Mouse (Mus musculus) left cerebral cortex, adult 18-20 months (tissue): ENCODE data around the gene Hpn. TPM values are rescaled to one million over a fixed set of nuclear protein-coding genes. Genes with fewer than 3 reads are reported as not detected.

Source experiments
- DNase-seq, 2 experiments: peaks; one replicate each; pipeline ENCODE4 v3.0.0; 2021 to 2022; ENCODE audit warnings: low spot score in 2 of 2, mixed read lengths in 1 of 2
- long read RNA-seq, 2 experiments: library from polyadenylated mRNA; stranded (forward); transcript quantifications; one replicate each; pipeline ENCODE4 v2.0.0; 2021
- total RNA-seq, 2 experiments: library from RNA; stranded (reverse); gene quantifications; 2 replicates each; pipeline ENCODE4 v1.2.3; 2021

Gene Hpn
- 1 to 10 TPM; 4.6 to 4.8 TPM for total RNA-seq
- long read RNA-seq, experiment 1, partial matches to known transcripts: 1 of 2 reads
- long read RNA-seq, experiment 1, other reads (novel, unspliced or antisense): 1 of 2 reads
- long read RNA-seq, experiment 2, partial matches to known transcripts: 0 of 1 reads
- long read RNA-seq, experiment 2, other reads (novel, unspliced or antisense): 1 of 1 reads

DNA sequence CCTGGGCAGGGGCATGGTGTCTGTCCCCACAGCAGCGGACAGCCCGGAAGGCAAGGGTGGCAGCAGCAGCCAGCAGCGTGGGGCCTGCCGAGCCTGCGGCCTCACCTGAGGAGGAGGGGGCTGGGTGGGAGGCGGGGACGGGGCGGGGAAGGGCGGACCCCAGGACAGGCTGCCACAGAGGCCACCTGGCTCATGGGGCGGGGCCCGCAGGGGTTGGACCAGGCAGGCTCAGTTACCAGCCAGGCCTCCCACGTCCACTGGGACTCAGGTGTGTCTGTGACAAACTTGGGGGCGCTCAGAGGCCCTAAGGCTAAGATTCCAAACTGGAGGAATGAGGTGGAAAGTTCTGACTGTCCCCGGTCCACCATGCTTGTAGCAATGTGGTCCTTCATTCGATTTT lies at the start of gene Hpn:
TSS of gene Hpn (minus strand) at position 109 of the 400 bp plus-strand sequence.
- DNase-seq: no peak

DNA sequence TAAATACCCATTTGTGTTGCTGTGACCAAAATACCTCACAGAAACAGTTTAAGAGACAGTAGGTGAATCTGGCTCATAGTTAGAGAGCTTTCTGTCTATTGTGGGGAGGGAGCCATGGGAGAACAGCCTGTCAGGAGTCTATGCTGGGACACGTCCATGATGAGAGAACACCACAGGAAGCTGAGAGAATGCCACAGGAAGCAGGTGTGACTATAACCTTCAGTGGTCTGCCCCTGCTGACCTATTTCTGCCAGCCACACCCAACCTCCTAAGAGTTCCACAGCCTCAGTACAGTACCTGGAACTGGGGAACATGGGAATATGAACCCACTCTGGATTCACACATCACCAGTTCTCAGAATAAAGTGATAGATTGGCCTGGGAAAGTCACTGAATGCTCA lies 49.7 kb upstream of the Hpn start:
- no peak for DNase-seq

DNA sequence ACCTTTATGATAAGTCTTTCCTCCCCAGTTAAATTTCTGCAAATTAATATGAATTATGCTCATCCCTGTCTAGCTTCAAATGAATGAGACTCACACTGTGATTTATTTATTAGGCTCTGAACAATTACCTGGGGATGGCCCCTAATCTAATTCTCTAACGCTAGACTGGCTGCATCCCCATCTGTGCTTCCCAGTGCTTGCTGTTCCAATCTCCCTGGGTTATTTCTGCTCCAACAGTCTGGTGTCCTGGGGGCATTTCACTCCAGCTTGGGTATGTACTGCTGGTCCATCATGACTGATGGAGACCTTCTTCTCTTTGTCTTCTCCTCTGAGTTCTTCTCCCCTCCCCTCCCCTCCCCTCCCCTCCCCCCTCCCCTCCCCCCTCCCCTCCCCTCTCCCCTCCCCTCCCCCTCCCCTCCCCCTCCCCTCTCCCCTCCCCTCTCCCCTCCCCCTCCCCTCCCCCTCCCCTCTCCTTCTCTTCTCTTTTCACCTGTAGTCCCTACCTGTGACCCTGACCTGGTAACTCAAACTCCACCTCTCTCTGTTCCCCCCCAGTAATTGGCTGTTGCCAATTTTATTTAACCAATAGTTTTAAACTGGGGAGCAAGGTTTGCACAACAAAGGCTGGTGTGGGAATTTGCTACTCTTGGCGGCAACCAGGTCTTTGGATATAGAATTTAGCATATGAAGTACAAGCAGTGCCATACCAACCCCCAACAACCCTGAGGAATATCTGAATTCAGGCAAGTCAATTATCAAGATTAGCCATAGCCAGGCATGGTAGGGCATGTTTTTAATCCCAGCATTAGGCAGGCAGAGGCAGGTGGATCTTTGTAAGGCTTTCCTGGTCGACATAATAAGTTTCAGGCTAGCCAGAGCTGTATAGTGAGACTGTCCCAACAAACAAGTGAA lies 48.8 kb upstream of the Hpn start:
- DNase-seq: no peak

DNA sequence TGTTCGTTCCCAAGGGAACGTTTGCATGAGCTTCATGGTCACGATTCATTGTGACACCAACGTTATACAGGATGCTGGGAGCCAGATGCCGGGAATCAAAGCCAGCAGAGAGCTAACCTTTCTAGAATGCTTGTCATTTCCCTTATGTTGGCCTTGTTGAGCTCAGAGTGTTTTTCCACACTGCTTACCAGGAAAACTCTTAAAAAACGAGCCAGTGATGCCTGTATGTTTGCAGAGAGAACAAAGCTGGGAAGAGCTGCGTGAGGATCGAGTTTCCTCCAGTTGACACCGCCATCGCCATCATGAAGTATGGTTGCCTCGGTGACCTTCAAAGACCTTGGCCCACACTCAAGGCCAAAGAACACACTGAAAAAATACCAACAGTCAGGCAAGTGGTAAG lies 47.2 kb upstream of the Hpn start:
- DNase-seq: no peak

DNA sequence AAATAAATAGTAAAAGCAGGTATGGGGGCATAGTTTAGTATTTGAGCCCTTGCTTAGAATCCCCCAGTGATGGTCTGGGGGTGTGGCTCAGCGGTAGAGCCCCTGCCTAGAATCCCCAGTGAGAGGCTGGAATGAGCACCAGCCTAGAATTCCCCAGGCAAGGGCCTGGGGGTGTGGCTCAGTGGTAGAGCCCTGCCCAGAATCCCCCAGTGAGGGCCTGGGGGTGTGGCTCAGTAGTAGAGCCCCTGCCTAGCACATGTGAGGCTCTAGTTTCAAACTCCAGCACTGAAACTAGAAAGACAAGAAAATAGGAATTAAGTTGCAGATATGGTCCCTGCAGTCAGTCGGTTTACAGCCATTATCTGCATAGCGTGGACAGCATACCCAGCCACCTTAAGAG lies 46.7 kb upstream of the Hpn start:
- no peak for DNase-seq

DNA sequence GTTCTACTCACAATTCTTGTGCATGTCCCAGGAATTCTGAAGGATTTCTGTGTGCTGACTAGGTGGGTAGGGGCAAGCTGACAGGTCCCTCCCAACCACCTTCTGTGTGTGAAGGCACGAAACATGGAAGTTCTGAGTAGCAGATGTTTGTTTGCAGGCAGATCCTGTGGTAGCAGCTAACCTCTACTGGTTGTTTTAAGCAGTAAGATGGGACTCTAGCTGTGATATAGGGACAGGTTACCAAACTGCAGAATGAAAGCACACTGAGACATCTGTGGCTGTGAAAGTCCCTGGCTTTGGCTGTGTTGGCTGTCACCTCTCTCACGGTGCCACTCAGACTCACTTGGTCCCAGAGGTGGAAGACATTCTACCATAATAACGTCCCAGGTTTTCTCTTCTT lies 46.2 kb upstream of the Hpn start:
- no peak for DNase-seq

DNA sequence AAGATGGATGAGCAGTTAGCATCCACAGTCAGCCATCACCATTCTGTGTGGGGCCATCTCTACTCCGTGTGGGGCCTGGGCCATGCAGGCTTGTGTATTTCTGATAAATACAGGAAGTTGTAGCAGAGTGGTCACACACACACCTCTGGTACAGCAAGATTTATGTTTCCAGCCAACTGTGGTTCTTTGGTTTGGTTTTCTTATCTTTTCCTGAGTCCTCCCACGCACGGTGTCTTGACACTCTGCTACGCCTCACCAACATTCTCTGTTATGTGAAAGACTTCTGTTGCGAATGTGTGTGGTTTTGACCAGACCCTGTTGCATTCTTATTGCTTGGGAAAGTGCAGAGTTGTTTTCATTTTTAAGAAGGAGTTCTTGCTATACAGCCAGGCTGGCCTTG lies 45.7 kb upstream of the Hpn start:
- DNase-seq: no peak

DNA sequence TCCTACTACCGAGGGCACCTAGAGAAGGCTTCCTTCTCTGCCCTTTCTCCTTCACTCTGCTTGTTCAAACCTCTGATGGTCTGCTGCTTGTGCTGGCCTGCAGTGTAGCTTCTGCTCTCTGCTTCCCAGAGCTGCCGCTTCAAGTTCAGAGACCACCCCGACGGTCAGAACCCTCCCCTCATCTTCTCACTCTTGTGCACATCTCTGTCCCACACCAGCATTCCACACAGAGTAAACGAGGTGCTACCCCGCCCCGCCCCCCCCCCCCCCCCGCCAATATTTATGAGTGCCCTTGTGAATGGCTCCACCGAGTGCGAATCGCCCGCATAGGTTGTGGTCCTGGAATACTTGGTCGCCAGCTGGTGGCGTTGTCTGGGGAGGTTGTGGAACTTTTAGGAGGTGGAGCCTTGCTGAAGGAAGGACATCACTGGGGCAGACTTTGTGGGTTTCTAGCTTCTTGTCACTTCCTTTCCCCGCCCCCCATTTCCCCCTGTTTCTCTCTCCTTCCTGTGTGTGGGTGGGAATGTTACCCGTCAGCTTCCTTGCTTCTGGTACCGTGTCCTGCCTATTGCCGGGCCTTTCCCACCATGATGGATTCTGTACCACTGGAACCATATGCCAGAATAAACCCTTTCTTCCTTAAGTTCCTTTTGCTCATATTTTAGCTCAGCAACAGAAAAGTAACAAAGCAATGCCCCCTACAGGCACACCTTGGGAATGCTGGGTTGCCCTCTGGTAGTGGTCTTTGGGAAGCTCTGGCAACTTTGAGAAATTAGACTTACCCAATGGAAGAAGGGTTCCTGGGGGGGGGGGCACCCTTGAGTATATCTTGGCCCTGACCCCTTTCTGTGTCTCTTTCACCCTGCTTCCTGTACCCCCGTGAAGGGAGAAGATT lies 41.2 kb upstream of the Hpn start:
- DNase-seq: no peak

DNA sequence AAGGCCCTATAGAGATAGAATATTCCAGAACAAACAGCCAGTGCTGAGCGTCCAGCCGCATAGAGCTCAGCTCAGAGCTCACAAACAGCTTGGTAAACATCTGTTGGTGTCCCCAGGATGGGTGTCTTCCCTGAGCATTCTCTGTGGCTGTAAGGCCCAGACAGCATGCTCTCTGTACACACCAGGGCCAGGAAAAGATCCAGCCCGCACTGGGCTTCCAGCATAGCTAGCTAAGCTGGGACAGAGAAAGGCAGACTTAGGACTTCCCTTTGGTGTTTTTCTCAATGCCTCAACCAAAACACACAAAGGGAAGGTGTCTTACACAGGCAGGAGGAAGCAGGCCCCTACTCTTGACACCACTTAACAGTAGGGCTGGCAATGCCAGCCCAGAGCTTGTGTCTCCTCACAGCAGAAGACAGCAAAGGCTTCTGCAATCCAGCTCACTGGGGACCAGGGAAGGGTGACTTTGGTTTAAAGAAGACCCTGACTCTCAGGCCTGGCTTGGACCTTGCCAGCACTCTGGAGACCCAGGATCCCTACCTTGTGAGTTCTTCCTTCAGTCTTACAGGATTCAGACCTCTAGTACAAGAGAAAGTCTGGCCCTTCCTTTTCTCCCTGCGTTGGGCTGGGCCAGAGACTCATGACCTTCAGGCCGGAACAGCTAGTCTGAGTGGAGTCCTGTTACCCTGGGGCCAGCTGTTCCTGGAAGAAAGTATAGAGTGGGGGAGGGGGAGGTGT lies 40.4 kb upstream of the Hpn start, which contains the start of gene Gramd1a:
TSS of gene Gramd1a (minus strand) at position 601 of the 738 bp plus-strand sequence.
- DNase-seq: no peak

DNA sequence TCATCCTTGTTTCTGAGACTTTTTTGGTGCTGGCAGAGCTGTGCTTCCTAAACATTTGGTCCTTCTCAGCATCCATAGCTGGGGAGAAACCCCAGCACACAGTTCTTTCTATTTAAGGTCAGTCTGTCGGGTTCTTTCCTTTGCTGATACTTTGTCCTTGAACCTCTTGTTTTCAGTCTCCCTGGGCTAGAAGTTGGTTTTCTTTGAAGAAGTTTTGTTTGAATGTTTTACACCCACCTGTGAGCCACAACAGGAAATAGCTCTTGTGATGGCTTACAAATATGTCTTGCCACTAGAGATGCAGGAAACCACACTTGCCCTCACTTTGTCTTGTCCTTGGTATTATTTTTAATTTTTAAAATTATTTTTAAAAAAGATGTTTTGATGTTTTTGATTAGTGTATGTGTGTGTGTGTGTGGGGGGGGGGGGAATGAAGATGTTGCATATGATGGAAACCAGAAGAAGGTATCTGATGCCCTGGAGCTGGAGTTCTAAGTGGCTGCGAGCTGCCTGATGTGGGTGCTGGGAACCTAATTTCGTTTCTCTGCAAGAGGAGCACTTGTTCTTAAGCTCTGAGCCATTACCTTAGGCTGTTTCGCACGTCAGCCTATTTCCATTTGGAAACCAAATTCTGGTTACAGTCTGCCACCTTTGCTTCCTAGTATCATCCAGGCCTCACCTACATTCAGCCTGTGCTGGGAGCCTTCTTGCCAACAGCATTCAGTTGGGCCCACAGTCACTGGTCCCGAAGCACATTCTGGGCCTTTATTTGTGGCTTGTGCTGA lies 38.6 kb upstream of the Hpn start:
- DNase-seq: no peak

DNA sequence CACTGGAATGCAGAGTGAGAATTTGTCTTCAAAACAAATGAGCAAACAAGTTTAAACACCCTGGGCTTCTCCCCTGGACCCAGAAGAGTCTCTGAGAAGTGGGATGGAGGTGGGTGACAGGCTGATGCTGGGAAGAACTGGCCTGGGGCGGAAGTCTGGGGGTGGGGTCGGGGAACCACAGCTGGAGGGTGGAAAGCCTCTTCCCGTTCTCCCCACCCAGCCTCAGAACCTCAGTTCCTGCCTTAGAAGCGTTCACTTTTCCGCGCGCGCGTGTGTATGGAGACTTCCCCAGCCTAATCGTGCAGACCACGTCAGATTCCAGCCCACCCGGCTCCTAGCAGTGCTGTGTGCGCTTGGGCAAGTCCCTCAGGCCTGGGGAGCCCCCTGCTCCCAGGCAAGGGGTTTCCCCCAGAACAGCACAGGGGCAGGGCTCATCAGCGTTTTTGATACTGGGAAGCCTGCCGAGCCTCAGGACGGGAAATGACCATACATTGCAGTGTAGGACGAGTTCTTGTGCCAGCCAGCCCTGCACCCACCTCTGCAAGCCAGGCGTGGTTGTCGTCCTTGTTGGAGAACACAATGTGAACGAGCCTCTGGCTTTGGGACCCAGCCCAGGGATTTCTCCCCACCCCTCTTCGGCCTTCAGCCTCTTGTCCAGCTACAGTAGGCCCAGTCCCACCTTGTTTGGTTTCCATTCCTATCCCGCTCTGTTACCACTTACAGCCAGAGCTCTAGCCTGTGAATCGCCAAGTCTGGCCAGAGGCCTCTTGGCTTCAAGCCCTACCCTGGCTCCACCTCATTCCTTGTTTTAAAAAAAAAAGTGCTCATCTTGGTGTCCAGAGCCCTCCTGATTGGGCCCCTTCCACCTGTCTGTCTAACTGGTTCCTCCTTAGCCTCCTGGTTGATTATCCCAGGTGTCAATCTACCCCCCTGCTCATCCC lies 36.5 kb upstream of the Hpn start:
- no peak for DNase-seq

DNA sequence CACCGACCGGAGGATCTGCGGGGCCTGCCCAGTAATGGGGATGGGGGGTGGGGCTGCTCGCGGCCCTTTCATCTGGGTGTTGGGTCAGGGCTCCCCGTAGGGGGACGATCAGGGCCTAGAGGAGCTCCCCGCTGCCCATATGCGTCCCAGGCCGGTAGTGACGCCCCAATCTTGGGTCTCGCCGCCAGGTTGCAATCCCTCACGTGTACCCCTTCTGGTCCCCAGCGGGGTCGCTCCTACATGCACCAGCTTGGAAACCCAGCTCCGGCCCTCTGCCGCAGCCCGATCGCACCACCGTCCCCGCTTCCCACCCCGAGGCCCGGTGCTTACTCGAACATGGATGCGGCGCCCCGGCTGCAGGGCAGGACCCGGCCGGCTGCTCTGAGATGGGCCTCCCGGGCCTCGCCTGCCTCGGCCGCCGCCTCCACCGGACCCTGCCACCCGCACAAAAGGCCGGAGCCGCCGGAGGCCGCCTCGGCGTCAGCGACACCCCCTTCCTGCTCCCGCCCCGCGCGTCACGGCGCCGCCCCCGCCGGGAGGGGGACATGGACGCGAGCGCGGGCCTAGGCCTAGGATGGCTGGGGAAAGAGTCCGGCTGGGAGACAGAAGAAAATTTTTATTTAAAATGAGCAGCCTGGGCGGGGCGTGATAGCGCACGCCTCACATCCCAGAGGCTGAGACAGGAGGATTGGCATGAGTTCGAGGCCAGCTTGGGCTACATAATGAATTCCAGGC lies 35.6 kb upstream of the Hpn start:
- DNase-seq: peak; percentile 85 to 89

DNA sequence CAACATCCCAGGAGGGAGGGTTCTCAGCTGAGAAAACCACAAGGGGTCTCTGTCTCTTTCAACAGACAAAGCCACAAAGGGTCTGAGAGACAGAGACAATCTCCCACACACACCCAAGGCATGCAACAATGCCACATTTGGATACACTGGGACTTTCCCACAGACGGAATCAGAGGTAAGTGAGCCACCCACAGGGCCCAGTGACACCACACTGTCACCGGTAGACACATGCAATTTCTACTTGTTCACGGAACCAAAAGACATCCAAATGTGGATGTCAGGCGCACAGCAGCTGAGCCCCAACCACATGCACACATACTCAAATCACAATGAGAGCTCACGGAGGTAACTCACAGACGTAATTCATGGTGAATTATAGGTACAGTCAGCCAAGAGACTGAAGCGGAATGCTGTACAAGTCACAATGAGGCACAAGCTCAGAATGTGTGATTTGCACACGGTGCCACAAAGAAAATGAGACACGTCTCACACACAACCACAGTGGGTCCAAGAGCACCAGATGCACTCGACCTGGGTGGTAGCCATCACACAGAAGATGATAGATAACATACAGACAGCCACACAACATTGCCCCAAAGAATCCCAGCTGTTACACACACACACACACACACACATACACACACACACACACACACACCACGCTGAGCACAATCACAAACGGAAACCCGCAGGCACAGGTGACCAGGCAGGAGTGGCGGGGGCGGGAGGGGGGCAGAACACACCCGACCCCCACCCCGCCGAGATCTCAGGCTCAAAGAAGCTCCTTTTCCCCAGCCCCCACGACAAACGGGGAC lies 34.9 kb upstream of the Hpn start:
- DNase-seq: no peak

DNA sequence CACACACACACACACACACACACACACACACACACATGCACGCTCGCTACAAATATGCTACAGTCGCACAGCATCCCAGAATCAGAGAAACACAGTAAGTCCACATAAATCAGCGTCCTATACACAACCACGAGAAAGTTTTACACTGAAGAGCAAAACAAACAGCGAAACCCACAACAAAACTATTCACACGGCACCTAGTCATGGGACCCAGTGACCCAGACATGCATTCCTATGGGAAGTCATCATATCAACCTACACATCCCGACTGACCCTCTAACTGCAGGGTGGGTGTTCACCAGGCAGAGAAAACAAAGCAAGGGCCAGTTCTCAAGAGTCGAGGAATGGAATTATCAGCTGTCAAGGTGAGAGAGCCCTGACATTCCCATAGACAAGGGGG lies 34.2 kb upstream of the Hpn start:
- no peak for DNase-seq

DNA sequence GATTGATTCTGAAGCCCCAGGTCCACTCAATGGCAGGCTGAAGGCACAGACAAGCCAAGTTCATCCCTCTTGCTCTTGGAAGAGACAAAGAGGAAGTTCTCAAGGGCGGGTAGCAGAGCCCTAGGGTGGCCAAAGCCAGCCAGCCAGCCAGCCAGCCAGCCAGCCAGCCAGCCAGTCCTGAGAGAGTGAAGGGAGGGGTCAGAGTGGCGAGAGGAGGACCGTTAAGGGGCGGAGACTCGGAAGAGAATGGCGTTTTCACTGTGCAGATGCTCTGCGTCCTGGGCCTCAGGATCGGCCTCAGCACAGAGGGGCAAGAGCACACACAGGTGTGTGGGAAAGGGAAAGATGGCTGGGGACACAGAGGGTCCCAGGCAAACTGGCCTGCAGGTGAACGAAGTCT lies 33.7 kb upstream of the Hpn start:
- no peak for DNase-seq

DNA sequence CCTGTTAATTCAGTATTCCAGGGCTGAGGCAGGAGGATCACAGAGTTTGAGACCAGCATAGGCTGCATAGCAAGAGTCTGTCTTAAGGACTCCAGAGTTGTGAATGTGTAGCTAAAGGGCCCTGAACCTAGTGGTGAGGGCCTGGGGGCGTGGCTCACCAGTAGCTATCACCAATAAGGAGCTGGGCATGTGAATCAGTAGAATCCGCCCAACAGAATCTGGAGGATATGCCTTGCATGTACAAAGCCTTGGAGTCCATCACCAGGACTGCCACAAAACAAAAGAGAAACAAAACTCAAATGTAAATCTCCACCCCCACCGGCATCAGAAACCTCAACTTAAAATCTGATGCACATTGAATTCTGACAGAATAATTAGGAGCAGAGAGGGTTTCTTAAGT lies 33.0 kb upstream of the Hpn start:
- no peak for DNase-seq

DNA sequence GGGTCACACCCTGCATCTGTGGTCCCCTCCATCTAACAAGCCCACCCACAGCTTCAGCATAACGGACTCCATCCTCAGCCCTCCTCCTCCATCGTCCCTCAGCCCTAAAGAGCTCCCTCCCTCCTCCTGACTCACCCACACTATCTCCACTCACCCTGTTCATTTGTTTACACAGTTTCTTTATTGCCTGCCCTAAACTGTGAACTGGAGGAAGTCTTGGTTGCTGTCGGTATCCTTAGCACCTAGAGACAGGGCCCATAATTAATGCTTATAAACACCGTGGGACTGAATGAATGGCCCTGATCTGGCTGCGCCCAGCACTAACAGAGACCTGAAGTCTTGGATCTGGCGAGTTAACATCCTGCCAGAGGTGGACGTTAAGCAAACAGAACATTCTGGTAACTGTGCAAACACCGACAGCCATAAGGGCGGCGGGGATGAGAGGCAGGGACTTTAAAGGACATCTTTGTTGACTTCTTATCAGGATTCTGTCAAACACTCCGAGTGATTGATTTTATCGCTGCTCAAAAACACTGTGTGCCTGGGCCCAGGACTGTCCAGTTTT lies 30.6 kb upstream of the Hpn start:
- DNase-seq: no peak
